Mouse (Mus musculus) adrenal gland, postnatal 14 days (tissue): ENCODE data around the gene 2700049A03Rik. TPM values are rescaled to one million over a fixed set of nuclear protein-coding genes. Genes with fewer than 3 reads are reported as not detected.
"Not testable (repeated sequence)": the region's sequence is repeated elsewhere in the genome, so short reads cannot be mapped to it uniquely, and the experiment has no call there.

Experiments used
- DNase-seq: peaks from one replicate; pipeline ENCODE4 v3.0.0; 2021; ENCODE audit warnings: mixed read lengths
- long read RNA-seq, 2 experiments: library from polyadenylated mRNA; stranded (forward); transcript quantifications; one replicate each; pipeline ENCODE4 v2.0.0; 2021
- total RNA-seq: library from RNA; stranded (reverse); gene quantifications from 2 replicates; pipeline ENCODE4 v1.2.3, GENCODE M21; 2021

The 2700049A03Rik gene
- 8.7 and 9.1 TPM in 2 replicates for total RNA-seq
- long read RNA-seq, experiment 1, partial matches to known transcripts = 2 of 4 reads
- long read RNA-seq, experiment 1, other reads (novel, unspliced or antisense) = 2 of 4 reads
- long read RNA-seq, experiment 2, full-length matches to known transcripts = 1 of 6 reads
- long read RNA-seq, experiment 2, partial matches to known transcripts = 1 of 6 reads
- long read RNA-seq, experiment 2, other reads (novel, unspliced or antisense) = 4 of 6 reads

DNA sequence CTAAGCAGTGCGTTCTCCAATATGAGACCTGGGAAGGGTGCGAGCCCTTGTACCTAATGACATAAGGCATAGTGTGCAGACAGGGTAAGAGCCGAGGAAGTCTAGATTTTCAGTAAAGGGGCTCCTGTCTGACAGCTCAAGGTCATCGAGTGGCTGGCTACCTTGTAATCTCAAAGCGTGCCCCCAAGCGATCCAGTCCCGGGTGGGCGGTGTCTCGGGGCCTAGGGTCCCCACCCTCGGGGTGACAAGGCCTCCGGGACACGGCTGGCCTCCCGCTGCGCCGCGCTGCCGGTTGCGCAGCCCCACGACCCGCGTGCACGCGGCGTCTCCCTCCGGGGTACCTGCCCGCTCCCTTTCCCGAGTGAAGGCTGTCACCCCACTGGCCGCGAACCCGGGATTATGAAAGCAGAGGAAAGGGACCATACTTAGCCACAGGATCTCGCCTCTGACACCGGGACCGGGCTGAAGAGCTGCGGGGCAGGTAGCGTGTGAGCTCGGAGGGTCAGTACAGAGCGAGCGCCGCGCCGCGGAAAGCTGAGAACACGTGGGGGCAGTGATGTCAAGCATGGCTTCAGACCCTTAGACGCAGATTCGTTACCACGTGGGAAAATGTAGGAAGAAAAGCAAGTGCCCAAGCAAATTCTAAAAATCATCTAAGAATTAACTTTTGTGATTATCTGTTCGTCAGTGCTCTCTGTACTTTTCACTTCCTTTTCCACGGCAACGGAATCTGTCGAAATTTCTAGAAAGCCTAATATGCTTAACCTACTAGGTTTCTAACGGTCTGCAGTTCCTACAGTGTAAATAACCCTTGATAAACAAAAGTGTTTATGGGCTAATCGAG lies at the start of gene 2700049A03Rik, which contains the start of gene Timm9:
TSS of gene 2700049A03Rik (plus strand) at position 719 of the 844 bp plus-strand sequence.
TSS of gene Timm9 (minus strand) at position 555 of the 844 bp plus-strand sequence.
- DNase-seq = peak; percentile 87

DNA sequence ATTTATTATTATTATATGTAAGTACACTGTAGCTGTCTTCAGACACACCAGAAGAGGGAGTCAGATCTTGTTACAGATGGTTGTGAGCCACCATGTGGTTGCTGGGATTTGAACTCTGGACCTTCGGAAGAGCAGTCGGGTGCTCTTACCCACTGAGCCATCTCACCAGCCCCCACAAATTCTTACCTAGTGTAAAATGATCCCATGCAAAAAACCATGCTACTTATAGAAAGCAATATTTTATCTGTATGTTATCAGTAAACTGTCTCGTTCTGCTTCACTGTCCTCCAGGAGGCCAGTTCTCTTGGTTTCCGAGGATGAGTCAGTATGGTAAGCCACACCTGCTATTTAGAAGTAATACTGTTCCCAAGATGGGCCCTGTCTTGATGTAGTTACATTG lies 32.4 kb upstream of the 2700049A03Rik start:
- DNase-seq = not testable (repeated sequence)

DNA sequence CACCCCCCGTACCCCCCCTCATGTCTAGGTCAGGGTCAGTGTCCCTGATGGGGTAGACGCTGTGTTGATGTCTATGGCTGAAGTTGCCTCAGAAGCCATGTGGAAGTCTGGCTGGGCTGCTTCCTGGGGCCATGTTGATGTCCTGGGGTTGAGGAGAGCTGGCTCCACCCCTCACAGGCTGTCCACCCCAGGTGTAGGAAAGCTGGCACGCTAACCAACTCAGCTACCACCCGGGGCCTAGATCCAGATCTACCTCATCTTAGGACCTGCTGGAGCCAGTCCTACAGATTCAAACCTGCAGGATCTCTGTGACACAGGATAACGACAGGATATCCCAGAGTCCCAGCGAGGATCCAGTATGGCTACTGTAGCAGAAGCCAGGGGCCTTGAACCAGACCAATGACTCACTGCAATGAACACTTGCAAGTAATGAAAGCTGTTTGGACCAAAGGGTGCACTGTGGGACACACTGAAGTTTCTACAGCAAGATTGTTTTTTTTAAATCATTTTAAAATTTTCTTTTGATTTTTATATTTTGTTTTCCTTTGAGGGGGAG lies 29.4 kb upstream of the 2700049A03Rik start:
- peak; percentile 55 for DNase-seq

DNA sequence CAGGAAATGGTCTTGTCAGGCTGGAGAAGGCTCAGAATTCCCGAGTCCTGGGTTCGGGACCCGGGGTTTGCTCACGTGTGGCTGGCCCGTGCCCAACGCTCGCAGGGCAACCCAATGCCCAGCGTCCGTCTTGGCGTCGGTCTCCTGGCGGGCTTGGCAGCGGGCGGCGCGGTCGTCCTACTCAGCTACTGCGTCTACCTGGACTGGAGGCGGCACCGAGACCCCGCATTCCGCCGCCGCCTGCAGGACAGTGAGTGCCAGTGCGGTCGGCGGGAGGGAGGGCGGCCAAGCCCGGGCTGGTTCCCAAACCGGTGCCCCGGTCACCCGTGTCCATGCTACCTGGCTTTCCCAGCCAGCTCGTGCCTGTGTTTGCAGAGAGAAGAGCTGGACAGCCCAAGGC lies 25.3 kb upstream of the 2700049A03Rik start, which contains the start of gene Tomm20l:
TSS of gene Tomm20l (plus strand) at position 98 of the 400 bp plus-strand sequence.
- DNase-seq = peak; percentile 78

DNA sequence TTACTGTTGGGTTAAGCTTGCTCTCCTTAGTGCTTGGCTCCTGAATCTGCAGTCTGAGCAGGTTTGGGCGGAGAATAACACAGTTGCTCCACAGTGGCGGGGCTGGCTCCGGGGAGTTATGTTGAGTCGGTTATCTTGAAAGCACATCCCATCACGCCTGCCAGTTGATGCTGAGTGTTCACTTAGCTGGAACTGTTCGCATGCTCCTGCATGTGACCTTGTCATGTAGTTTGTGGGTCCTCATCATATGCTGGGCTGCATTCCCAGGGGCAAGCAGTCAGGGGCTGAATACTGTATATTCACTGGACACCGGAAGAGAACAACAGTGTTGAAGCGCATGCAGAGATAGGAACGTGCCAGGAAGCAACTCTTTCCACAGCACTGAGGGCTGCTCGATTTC lies 23.6 kb upstream of the 2700049A03Rik start:
- no peak for DNase-seq

DNA sequence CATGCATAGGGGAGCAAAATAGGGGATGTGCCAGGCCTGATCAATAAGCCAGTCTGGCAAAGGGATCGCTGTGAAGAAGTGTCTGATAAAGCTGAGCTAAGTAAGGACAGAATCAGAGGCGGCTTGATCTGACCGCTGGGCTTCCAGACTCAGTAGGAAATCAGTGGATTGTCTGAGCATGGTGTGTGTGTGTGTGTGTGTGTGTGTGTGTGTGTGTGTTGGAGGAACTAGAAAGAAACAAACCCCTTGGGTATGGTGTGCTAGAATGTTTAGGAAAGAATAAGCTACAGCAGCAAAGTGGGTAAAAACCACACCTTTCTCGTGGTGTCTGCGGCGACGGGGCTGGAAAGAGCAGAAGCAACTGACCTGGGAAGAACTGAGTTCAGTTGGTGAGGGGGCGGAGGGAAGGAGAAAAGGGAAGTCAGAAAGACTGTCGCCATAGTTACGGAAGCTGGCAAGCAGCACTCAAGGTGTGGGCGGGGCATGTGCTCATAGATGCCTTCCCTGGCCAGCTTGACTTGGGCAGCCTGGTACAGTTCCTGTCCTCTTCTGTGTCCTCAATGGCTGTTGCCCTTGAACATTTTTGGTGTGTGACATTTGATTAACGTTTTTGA lies 22.9 kb upstream of the 2700049A03Rik start:
- peak; percentile 80 for DNase-seq

DNA sequence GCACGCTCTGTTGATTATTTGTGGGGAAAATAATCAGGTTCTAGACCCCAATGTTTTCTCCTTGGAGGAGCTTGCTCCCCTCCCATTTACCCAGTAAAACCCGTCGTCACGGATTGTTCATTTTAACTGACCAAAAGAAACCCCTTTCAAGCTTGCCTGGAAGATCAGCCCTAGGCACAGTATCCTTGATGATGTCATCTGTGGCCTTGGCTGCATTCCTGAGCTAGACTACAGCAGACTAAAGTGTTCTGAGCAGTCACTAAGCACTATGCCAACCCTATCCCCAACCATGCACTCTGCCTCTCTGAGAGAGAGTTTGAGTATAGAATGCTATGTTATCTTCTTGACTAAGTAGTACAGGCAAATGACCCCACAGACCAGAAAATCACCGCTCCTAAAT lies 20.2 kb upstream of the 2700049A03Rik start:
- DNase-seq = peak; percentile 76

DNA sequence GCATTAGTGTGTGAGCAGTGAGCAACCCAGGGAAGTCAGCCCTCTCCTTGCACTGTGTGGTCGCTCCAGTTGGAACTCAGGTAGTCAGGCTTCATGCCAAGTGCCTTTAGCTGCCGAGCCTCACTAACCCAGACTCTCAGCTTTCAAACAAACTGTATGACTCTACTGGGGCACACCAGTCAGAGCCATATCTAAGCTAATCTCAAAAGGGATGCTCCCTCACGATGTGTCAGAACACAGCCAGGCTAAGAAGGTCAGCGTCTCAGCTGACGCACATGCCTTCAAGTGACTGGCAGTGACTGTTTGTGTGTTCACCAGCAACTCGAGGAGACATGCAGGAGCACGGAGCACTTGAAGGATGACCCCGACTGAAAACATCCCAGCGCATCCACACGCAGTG lies 13.9 kb upstream of the 2700049A03Rik start:
- DNase-seq = peak; percentile 20

DNA sequence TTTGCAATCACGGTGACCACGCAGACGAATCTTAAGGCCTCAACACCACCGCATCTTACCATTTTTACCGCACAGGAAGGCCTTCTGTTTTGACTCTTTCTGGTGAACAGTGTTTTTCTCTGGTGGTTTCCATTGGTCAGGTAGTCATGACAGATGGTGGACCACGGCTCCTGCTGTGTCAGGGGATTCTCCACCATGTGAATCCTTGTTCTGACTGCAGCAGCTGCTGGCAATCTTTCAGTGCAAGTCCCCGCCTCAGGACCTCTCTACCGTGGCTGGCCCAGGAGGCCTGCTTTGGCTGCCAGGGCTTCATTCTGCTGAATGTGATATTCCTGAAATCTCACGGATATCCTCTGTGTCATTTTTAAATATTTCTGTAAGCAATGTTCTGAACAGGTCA lies 13.4 kb upstream of the 2700049A03Rik start:
- DNase-seq = no peak

DNA sequence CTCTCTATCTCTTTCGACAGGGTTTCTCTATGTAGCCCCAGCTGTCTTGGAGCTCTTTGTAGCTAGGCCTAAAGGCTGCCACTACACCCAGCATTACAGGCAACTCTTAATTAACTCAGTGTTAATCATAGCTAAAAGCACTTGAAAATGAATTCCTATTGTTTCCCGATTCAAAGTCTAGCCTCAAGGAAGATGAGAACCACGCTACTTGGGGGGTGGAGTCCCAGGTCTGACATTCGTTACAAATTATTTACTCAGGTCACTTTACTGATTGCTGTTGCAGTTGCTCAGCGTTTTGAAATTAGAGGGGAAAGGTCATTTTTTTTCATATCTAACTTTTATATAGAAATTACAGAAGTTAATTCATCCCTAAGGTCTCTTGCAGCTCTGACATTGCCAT lies 1.1 kb upstream of the 2700049A03Rik start:
- DNase-seq = no peak

DNA sequence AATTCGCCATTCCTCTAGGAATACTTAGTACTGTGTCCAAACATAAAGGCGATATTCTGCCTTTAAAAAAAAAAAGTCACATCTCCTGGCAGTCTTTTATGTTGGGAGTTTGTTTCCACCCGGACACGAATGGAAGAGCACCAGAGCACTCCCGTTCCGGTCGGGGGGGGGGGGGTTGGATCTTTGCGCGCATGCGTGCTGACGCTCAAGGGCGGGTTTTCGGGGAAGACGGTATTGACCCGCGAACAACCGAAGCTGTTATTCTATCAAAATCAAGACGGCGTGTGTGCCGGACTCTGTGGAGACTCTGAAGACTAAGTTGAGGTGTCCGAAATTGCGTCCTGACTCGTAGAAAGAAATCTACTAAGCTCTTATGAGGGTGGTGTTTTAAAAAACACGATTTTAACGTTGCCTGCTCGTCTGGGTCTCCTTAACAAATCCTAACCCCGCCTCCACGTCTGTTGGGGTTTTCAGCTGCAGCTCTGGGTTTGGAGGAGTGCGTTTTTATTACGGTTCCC lies 385 bp downstream of the 2700049A03Rik start:
- peak; percentile 92 for DNase-seq

DNA sequence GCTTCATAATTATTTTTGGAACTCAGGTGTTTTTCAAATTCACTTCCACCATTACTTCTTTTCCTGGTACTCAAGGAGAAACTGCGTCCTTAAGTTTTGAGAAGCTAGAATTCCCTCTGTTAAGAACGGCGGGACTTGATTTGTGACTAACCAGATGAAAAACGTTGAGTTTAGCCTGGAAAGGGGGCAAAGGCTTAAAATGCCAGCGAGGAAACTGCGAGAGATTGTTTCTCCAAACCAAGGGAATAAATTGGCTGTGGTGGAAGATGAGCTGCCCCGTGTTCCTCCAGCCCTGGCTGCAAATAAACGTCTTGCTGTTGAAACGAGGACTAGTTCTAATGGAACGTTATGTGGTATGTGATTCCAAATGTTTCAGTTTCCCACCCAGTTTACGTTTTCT lies 1.0 kb downstream of the 2700049A03Rik start:
- no peak for DNase-seq

DNA sequence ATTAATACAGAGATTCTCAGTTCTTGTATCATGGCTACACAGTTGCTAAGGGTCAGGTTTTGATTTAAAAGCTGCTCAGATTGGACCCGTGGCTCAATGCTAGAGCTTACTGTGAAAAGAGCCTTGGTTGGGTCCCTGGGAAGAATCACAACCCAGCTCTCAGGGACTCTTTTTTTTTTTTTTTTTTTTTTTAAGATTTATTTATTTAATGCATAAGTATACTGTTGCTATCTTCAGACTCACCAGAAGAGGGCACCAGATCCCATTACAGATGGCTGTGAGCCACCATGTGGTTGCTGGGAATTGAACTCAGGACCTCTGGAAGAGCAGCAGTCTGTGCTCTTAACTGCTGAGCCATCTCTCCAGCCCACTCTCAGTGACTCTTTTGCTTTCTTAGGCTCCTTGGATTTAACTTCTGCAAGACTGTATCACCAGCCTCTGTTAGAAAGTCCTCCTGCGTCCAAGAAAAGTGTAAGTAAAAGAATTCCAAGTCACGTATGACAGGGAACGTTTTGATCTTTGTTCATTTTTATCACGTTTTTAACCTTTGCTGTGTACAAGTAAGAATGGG lies 2.7 kb downstream of the 2700049A03Rik start:
- no peak for DNase-seq

DNA sequence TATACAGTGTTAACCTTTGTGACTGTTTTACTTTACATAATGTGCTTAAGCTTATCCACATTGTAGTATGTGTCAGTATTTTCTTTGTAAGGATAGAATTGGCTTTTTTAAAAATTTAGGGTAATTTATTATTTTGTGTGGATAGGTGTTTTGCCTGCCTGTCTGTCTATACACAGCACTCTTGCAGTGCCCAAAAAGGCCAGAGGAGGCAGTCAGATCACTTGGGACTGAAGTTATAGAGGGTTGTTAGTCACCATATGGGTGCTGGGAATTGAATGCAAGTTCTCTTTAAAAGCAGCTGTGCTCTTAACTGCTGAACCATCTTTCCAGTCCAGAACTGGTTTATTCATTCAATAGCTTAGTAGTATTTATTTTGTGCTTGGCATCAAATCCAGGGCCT lies 4.5 kb downstream of the 2700049A03Rik start:
- DNase-seq = no peak

DNA sequence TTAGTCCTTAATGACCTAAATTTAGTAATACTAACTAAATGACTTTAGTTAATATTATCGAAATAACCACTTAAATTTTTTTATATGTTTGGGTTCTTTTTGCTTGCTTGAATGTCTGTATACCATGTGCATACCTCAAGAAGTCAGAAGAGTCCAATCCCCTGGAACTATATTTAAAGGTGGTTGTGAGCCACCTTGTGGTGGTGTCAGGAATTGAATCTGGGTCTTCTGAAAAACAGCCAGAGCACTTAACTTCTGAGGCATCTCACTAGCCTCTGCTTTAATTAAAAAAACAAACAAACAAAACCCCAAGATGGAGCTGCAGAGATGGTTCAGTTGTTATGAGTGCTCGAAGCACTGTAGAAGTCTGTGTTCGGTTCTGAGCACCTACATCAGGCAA lies 11.0 kb downstream of the 2700049A03Rik start:
- DNase-seq = peak; percentile 62

DNA sequence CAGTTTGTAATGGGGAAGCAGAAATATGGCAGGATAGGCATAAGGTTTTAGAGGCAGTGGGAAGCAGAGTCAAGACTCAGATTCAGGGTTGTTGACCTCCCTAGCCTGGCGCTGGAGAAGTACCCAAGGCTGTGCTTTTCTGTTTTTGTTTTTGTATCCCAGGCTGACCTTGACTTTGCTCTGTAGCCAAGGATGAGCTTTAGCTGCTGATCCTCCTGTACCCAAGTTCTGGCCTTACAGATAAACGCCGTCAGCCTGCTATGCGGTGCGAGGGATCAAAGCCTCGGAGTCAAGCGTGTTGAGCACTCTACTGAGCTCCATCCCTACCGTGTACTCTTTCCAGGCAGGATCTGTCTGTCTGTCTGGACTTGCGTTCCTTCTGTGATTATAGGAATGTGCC lies 12.2 kb downstream of the 2700049A03Rik start:
- peak; percentile 12 for DNase-seq

DNA sequence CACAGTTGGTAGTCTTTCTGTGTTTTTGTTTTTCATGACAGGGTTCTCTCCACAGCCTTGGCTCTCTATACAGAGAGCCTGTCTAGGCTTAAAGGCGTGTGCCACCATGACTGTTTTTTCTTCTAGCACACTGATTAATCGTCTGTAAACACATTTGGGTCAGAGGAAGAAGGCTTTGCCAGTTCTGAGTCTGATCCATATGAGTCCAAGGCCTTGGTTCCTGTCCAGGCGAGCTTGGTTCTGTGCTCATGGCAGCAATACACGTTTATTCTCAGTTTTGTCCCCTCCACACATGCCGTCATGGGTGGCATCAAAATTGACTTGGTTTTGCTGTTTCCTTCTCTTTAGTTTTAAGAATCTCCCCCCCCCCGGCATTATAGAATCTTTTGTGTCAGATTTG lies 12.8 kb downstream of the 2700049A03Rik start:
- peak; percentile 21 for DNase-seq

DNA sequence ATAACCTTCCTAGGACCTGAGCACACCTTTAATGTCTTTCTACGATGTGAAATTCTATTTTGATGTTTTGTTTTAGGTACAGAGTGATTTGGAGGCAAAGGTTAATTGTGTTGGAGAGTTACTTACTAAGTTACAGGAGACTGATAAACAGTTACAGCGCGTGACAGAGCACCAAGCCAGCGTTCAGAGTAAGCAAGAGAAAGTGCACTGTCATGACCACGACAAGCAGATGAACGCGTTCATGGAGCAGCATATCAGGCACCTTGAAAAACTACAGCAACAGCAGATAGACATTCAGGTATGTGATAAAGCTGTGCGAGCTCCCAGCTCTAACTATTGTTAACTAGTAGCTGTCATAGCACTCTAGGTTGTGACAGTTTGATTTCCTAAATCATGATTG lies 13.5 kb downstream of the 2700049A03Rik start:
- no peak for DNase-seq

DNA sequence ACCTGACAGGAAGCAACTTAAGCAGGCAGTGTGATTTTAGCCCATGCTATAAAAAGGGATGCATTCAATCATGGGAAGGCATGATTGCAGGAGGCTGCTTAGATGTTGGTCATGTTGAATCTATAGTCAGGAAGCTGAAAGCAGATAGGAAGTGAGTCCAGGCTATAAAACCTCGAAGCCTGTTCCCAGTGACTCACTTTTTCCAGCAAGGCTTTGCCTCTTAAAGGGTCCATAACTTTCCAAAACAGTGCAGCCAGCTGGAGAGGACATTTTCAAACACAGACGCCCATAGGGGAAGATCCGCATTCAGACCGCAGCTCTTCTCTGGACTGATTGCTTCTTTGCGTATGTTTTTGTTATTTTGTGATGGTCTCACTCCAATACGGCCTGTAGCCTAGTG lies 18.3 kb downstream of the 2700049A03Rik start:
- DNase-seq = no peak

DNA sequence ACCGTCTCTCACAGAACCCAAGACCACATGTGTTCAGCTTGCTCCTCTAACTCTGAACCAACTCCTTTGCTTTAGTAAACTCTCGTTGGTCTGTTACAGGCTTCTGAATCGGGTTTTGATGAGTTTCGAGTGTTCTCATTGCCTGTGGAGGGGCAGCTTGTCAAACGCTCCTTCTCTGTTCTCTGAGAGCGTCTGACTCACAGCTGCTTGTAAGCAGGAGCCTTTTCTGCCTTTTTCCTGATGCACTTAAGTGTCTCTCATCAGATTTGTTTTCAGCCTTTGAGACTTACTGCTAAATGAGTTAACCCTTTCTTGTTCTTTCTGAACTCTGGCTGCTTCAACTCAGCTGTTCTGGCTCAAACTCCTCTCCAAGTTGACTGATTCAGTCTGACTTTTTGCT lies 21.3 kb downstream of the 2700049A03Rik start:
- DNase-seq = no peak

DNA sequence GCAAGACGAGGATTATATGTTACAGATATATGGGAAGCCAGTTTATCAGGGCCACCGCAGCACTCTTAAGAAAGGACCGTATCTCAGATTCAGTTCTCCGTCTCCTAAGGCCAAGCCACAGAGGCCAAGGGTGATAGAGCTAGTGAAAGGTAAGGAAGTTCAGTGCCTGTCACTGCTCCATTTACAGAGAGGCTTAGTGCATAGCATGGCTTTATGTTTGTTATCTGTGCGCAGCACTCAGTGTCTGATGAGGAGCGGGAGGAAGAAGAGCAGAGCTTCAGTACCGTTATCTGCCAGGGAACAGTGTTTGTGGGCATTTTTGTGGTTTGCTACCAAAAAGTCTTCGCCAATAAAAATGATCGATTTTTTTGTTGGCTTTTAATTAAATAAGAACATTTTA lies 27.8 kb downstream of the 2700049A03Rik start:
- no peak for DNase-seq

DNA sequence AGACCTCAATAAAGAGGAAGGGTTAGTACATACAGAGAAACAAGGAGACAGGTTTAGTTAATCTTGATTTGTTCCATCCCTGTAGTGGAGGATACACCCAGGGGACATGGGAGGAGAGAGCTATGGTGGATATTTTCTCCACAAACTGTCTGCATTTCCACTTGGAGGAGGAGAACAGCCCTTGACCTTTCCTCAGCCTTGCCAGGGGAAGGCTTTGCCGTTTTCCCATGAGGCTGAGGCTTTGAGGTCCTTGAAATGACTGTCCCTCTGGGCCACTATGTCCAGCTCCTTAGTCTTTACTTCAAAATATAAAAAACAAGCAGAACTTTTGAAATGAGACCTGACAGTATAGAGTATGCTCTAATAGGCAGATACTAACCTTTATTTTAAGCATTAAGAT lies 33.3 kb downstream of the 2700049A03Rik start:
- DNase-seq = peak; percentile 63
